Mouse (Mus musculus) thymus, postnatal 10 days (tissue): Measurements from ENCODE around the gene Gm20388.

Source experiments
- DNase-seq, 2 experiments: peaks; one replicate each; pipeline ENCODE4 v3.0.0; 2021; ENCODE audit warnings: low spot score in 2 of 2

Gene Gm20388

DNA sequence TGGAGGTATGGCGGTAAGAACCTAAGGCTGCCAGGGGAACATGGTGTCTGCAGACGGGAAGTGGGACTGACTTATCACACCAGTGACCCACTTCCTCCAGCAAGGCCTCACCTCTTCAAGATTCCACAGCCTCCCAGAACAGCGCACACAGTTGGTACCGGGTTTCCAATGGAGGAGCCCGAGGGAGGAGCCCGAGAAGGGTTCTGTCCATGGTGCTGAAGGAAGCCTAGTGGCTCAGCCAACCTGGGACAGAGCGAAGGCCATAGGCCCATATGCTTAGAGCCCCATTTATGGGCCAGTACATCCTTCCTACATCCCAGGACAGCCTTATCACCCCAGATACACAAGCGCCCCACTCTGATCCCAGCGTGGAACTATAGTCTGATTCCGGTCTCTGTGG is 1850.8 kb downstream of the Gm20388 start:
- peak in 1 of 2 experiments; percentile 16 for DNase-seq

DNA sequence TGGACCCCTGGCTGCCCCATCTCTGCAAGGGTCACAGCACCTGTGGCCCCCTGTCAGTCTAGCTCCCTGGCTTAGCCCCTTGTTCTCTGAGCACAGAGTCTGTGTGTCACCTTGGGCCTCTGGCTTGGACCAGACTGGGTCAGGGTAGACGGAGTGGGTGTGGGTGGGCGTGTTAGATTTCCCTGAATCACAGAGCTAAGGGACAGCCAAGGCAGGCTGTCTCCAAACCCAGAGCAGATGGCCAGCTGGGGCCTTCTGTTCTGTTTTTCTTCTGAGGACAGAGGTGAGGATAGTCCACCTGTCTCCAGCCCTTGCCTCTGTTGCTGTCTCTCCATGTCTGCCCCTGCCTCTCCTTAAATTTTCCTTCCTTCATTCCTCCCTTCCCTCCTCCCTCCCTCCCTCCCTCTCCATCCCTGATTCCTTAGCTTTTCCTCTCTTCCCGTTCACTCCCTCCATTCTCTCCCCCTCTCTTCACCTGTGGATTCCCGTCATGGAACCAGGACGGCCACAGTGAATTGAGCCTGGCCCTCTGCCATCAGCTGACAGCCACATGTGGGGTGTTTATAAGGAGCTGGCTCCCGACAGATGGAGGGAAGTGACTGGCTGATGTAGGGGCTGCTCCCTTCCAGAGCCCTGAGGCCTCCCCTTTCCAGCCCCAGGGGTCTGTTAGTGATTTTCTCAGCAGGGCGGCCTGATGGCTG is 1852.5 kb downstream of the Gm20388 start:
- DNase-seq, result no peak

GRCm38 (mm10) chr8:121763700-121764013 is 1853.0 kb downstream of the Gm20388 start:
- DNase-seq, result no peak

- no peak for DNase-seq
These were observed 1855.0 kb downstream of the Gm20388 start for GRCm38 (mm10) chr8:121765594-121766138.

- no peak for DNase-seq
These were observed 1858.5 kb downstream of the Gm20388 start for GRCm38 (mm10) chr8:121769095-121769494.

GRCm38 (mm10) chr8:121769621-121770020 is 1859.0 kb downstream of the Gm20388 start:
- no peak for DNase-seq

- no peak for DNase-seq
These were observed 1860.5 kb downstream of the Gm20388 start for GRCm38 (mm10) chr8:121770845-121771752.

DNA sequence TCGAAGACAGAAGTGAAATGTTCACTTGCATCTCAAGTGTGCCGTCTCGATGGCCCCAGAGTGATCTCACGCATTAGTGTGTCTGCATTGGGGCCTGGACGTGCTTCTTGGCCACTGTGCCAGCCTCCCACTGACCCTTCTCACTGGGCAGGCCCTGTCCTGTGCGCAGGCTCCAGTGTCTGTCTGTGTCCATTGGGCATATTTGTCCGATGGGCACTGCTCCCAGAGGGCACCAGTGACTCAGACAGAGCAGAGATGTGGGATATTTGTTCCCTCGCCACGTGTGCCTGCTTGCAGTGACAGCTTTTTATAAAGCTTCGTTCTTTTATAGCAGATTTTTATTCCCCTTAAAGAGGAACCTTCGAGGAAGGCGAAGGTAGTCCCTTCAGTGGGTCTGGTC is 1863.2 kb downstream of the Gm20388 start:
- no peak for DNase-seq

DNA sequence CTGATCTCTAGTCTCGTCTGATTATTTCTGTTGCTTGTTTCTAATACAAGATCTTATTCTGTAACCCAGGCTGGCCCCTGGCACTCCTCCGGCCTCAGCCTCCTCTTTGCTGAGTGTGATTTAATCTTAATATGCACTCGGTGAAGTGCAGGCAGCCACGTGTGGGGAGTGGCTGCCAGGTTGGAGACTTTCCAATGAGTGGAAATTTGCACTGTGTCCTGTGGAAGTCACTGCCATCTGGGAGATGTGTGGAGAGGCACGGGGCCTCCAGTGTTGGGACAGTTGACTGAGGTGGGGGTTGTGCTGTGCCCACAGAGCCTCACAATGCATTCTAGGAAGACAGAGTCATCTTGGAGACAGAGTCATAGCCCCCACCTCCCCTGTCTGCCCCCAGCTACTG is 1871.9 kb downstream of the Gm20388 start:
- no peak for DNase-seq

- no peak for DNase-seq
These were observed 1875.9 kb downstream of the Gm20388 start for GRCm38 (mm10) chr8:121786542-121786941.

DNA sequence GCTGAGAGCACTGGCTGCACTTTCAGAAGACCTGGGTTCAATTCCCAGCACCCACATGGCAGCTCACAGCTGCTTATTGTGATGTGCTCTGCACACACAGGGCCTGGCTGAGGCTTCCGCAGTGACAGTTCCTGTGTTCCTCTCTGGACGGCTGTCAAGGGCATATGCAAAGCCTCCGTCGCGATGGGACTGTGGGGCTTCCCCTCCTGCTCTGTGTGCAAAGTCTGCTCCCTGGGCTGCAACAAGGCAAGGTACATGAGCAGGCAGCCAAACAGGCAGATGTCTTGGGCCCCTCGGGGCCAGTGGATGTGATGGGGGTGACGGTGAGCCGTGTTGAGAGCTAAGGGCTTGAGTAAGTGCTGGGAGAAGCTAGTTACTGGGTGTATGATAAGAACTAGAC is 1878.1 kb downstream of the Gm20388 start:
- DNase-seq, result no peak

DNA sequence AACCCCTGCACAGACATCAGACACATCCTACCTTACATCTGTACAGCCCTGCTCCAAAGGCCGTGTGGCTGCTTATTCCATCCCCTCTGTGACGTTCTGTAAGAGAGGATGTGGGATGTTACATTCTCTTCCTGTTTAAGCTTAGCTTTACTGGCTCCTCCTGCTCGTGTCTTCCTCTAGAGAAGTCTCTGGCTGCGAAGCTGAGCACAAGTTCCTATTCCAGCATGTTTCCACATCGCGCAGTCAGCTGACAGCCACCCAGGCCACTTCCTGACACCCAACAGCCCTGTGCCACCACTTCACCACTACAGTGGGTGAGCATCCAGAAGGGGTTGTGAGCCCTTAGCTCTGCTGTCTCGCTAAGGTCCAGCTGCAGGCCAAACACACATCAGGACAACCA is 1881.5 kb downstream of the Gm20388 start:
- DNase-seq, result no peak

DNA sequence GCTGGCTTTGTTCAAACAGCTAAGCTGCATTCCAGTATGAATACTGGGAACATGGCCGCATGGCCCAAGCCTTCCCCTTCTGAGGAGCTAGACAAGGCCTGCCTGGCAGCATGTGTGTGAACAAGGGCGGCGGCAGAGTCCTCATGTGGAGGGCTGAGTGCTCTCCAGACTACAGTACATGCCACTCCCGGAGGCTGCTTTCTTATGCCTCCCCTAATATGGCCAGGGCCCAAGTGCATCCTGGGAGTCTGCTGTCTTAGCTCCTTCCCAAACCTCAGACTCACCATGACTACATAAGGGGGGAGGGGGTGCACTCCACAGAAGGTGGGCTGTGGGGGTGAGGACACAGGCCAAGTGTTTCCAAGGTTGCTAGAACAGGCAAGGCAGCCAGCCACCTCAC is 1882.0 kb downstream of the Gm20388 start:
- no peak for DNase-seq

DNA sequence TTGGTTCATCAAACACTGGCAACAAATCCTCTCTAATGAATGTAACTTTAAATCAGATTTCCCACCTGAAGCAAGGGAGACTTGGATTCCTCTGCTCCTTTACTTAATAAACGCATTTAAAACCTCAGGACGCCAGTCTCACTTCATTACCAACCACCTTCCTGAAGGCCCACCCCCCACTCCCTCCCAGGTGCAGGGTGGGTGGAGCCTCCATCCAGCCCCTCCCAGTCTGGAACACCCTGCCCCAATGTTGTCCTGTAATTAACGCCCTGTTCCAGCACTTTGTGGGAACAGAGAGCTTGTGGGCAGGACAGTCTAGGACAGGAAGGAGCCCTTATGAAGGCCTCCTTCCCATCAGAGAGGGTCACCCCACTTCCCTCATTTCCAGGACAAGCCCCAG is 1883.5 kb downstream of the Gm20388 start:
- no peak for DNase-seq

- DNase-seq, result no peak
These were observed 1884.8 kb downstream of the Gm20388 start for GRCm38 (mm10) chr8:121795461-121795860.

GRCm38 (mm10) chr8:121796406-121796805 is 1885.8 kb downstream of the Gm20388 start:
- DNase-seq, result no peak

DNA sequence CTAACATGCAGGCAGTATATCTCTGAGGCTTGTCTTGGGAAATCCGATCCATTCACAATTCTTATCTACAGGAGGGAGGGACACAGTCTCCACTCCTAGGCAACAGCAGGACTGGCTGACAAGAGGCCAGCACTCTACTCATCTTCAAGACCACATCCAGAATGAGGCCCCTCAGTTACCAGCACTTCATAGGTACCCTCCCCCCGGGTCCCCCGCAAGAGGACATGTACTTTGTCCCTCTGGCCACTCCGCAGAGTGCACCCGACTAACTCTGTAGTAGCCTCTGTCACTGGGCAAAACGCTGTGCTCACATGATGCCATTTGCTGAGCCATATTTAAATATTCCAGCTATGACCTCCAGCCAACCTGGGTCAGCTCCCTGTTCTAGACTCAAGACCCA is 1887.8 kb downstream of the Gm20388 start:
- no peak for DNase-seq

DNA sequence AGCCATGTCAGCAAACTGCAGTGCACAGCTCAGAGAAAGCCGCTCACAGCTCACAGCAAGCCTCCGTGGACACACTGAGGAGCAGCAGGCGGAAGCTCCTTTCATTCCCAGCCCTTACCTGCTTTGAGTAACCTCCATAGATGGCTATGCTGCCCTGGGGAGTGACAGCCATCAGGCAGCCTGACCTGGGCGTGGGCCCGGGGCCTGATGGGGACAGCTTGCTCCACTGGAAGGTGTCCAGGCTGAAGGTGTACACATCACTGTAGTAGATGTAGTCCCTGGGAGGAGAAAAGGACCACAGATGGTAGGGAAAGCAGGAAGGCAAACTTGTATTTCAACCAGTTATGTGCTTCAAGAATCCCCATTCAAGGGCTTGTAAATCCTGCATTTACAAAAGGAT is 1894.2 kb downstream of the Gm20388 start:
- no peak for DNase-seq

GRCm38 (mm10) chr8:121806126-121806525 is 1895.5 kb downstream of the Gm20388 start:
- DNase-seq, result no peak

GRCm38 (mm10) chr8:121808032-121808431 is 1897.4 kb downstream of the Gm20388 start:
- no peak for DNase-seq

DNA sequence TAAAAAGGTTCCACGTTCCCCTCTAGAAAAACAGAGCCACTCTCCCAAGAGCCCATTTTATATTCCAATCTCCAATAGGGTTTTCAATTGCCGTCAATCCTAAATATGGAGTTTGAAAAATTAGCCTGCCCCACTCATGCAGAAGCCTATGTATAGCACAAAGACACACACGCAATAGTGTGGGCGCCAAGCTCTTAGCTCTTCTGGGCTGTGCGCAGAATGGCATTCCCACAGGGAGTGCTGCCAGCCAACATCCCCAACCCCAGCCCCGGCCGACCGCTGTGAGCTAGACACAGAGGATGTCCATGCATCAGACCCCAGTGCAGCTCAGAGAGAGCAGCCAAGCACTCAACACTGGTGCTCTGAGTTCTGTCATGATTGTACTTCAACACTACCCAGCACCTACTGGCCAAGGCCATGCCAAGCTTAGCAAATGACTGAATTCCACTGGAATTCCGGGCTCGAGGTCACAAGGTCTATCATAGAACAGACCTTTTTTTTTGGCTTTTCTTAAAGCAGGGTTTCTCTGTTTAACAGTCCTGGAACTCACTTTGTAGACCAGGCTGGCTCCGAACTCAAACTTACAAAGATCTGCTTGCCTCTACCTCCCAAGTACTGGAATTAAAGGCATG is 1899.0 kb downstream of the Gm20388 start:
- no peak for DNase-seq

GRCm38 (mm10) chr8:121811502-121811901 is 1900.9 kb downstream of the Gm20388 start:
- DNase-seq, result no peak
